Mouse (Mus musculus) stomach, postnatal 0 days (tissue): ENCODE measurements around the gene Lrit3.

ENCODE experiments used
- CTCF ChIP-seq: IDR thresholded peaks from 2 replicates; pipeline ENCODE4 v1.5.1; 2016; ENCODE audit warnings: antibody characterized with exemption, low read depth, mild to moderate bottlenecking, moderate library complexity
- EP300 ChIP-seq: optimal IDR thresholded peaks from 2 replicates; pipeline ENCODE3; 2016; ENCODE audit warnings: antibody characterized with exemption

GRCm38 (mm10) chr3:129820847-129821246 is 17.0 kb upstream of the Lrit3 start:
- no peak for TF ChIP-seq CTCF
- no peak for TF ChIP-seq EP300
